Mouse (Mus musculus) midbrain, embryonic 13.5 days (tissue): ENCODE data around the gene Cideb. TPM values are rescaled to one million over a fixed set of nuclear protein-coding genes. Genes with fewer than 3 reads are reported as not detected.
"Not testable (repeated sequence)": the region's sequence is repeated elsewhere in the genome, so short reads cannot be mapped to it uniquely, and the experiment has no call there.

Source experiments
- ATAC-seq: fragments of 200-750 bp; cut with Nextera tagmentation; 2 replicates; pipeline ENCODE4 v1.8.0; 2017; ENCODE audit warnings: mild to moderate bottlenecking, moderate TSS enrichment, moderate library complexity
- H3K27ac ChIP-seq: fragments of 300-500 bp; sonication (generic); 2 replicates; pipeline ENCODE4 v1.5.1; 2015; ENCODE audit warnings: inconsistent platforms, mild to moderate bottlenecking, moderate library complexity
- H3K27me3 ChIP-seq: fragments of 300-500 bp; sonication (generic); 2 replicates; pipeline ENCODE4 v1.6.1; 2015; ENCODE audit warnings: mild to moderate bottlenecking, inconsistent platforms
- H3K36me3 ChIP-seq: fragments of 300-500 bp; sonication (generic); 2 replicates; pipeline ENCODE4 v1.6.1; 2015; ENCODE audit warnings: mild to moderate bottlenecking, inconsistent platforms
- H3K4me1 ChIP-seq: fragments of 300-500 bp; sonication (generic); replicated peaks from 2 replicates; pipeline ENCODE4 v1.6.1; 2015; ENCODE audit warnings: inconsistent platforms
- H3K4me2 ChIP-seq: fragments of 300-500 bp; sonication (generic); replicated peaks from 2 replicates; pipeline ENCODE4 v1.6.1; 2015; ENCODE audit warnings: moderate library complexity, mild to moderate bottlenecking, inconsistent platforms
- H3K4me3 ChIP-seq: fragments of 300-500 bp; sonication (generic); replicated peaks from 2 replicates; pipeline ENCODE4 v1.5.1; 2015; ENCODE audit warnings: mild to moderate bottlenecking, inconsistent platforms
- H3K9ac ChIP-seq: fragments of 300-500 bp; sonication (generic); replicated peaks from 2 replicates; pipeline ENCODE4 v1.6.1; 2015; ENCODE audit warnings: mild to moderate bottlenecking, inconsistent platforms
- H3K9me3 ChIP-seq: fragments of 300-500 bp; sonication (generic); 2 replicates; pipeline ENCODE4 v1.6.1; 2016; ENCODE audit warnings: mild to moderate bottlenecking, inconsistent platforms
- WGBS: fragments of 180-500 bp; shearing (Covaris S2); methylation state at CpG from one replicate; pipeline ENCODE4 v1.1.7; 2015; 5-methylcytosine and 5-hydroxymethylcytosine counted together
- polyA plus RNA-seq: library from polyadenylated mRNA; unstranded; fragments of >200 nt; fragmentation: Nextera tagmentation; extraction: Ambion mirVana; gene quantifications from 2 replicates; pipeline ENCODE4 v1.2.1, GENCODE M21; 2015

The Cideb gene
- polyA plus RNA-seq, 1 experiment from 2014 or later = 0.19 TPM

DNA sequence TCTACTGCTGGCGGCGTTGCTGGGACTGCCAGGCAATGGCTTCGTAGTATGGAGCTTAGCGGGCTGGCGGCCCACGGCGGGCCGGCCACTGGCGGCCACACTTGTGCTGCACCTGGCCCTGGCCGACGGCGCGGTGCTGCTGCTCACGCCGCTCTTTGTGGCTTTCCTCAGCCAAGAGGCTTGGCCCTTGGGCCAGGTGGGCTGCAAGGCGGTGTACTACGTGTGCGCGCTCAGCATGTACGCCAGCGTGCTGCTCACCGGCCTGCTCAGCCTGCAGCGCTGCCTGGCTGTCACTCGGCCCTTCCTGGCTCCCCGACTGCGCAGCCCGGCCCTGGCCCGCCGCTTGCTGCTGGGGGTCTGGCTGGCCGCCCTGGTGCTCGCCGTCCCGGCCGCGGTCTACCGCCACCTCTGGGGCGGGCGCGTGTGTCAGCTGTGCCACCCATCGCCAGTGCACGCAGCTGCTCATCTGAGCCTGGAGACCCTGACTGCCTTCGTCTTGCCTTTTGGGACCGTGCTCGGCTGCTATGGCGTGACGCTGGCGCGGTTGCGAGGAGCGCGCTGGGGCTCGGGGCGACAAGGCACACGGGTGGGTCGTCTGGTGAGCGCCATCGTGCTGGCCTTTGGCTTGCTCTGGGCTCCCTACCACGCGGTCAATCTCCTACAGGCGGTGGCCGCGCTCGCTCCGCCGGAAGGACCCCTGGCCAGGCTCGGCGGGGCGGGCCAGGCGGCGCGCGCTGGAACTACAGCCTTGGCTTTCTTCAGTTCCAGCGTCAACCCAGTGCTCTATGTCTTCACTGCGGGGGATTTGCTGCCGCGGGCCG is 4.0 kb upstream of the Cideb start:
- peak; percentile 80 for ATAC-seq
- peak overlapping the region; percentile 56; the same call in 1 of the 2 replicates for H3K27ac ChIP-seq
- H3K4me1 ChIP-seq = peaks cover 16% of the 10 kb centered on the region
- H3K4me2 ChIP-seq = peak overlapping the region; percentile 88
- peaks cover 64% of the 10 kb centered on the region for H3K27me3 ChIP-seq
- under 1% methylated on average over 77 of the region's 77 CpGs for WGBS
- H3K9me3 ChIP-seq = no peaks in the 10 kb centered on the region
- no peaks in the 10 kb centered on the region for H3K36me3 ChIP-seq
- H3K4me3 ChIP-seq = peak overlapping the region; percentile 51
- peak overlapping the region; percentile 82 for H3K9ac ChIP-seq

- peak within 1 kb of the TSS; percentile 88 for H3K4me2 ChIP-seq
- peak within 1 kb of the TSS; percentile 56; the same call in 1 of the 2 replicates for H3K27ac ChIP-seq
- WGBS = 70% methylated on average over 6 of the region's 6 CpGs
- peaks cover 5% of the 10 kb centered on the region for H3K36me3 ChIP-seq
- peaks cover 16% of the 10 kb centered on the region for H3K4me1 ChIP-seq
- H3K27me3 ChIP-seq = peaks cover 55% of the 10 kb centered on the region
- H3K4me3 ChIP-seq = peak within 1 kb of the TSS; percentile 51
- peak within 1 kb of the TSS; percentile 82 for H3K9ac ChIP-seq
- ATAC-seq = no peak
- no peaks in the 10 kb centered on the region for H3K9me3 ChIP-seq
These were observed 2.9 kb upstream of the Cideb start, which contains the start of gene Ltb4r2 for GRCm38 (mm10) chr14:55761163-55761562. Ltb4r2 (plus strand) TSS chr14:55761428.

- peak; percentile 7; the same call in 1 of the 2 replicates for ATAC-seq
- WGBS = 0% methylated on average over 6 of the region's 6 CpGs
- Histone ChIP-seq H3K4me1 (peaks cover 16% of the 10 kb centered on the region), H3K36me3 (peaks cover 15% of the 10 kb centered on the region), H3K4me2 (peak overlapping the region; percentile 10), H3K27me3 (peaks cover 45% of the 10 kb centered on the region)
- not testable (repeated sequence) for H3K4me3 ChIP-seq, H3K27ac ChIP-seq, H3K9me3 ChIP-seq, H3K9ac ChIP-seq
These were observed 1.9 kb upstream of the Cideb start for GRCm38 (mm10) chr14:55760156-55760555.

DNA sequence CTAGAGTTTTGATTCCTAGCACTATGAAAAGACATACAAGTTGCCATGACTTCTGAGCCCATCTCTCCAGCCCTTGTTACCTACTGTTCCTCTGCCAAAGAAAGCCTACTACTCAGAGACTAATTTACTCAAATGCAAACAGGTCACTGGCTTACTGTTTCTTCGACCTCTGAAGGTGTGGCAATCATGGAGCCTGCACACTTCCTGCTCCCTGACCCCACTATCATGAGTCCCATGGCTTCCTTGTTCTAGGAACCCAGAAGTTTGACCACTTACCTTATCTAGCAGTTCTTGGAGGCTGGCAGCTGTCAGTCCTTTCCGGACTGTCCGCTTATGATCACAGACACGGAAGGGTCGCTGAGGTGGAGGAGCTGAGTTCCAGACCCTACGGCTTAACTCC is 692 bp downstream of the Cideb start:
- 87% methylated on average over 6 of the region's 6 CpGs for WGBS
- no peak for ATAC-seq
- Histone ChIP-seq H3K9me3 (no peaks in the 10 kb centered on the region), H3K27me3 (peaks cover 19% of the 10 kb centered on the region), H3K9ac (no peak overlapping the region), H3K36me3 (peaks cover 41% of the 10 kb centered on the region), H3K4me1 (peaks cover 13% of the 10 kb centered on the region), H3K4me3 (no peak overlapping the region), H3K27ac (no peak overlapping the region), H3K4me2 (no peak overlapping the region)

GRCm38 (mm10) chr14:55747051-55747847 is 11.0 kb downstream of the Cideb start:
- H3K4me2 ChIP-seq = peak overlapping the region; percentile 95
- no peak for ATAC-seq
- WGBS = 89% methylated on average over 10 of the region's 10 CpGs
- no peaks in the 10 kb centered on the region for H3K27me3 ChIP-seq
- H3K9me3 ChIP-seq = no peaks in the 10 kb centered on the region
- peak overlapping the region; percentile 73 for H3K4me3 ChIP-seq
- H3K4me1 ChIP-seq = peaks cover 36% of the 10 kb centered on the region
- H3K9ac ChIP-seq = peak overlapping the region; percentile 36
- H3K36me3 ChIP-seq = peaks cover 34% of the 10 kb centered on the region
- no peak overlapping the region for H3K27ac ChIP-seq

DNA sequence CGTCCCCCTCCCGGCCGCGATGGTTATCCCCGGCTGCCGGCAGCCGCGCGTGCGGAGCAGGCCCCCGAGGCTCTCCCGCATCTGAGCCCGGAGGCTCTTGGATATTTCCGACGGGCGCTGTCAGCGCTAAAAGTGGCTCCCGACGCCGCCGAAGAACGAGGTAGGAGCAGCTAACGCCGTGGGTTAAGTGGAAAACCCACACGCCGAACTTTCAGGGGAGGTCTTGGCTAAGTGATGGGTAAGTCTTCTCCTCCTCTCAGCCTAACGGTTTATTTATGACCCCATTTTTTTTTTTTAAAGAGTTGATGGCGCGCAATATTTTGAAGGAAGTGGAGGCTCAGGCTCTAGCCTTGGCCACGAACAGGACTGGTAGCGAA is 12.4 kb downstream of the Cideb start:
- WGBS = under 1% methylated on average over 31 of the region's 31 CpGs
- Histone ChIP-seq H3K36me3 (peaks cover 23% of the 10 kb centered on the region), H3K27ac (no peak overlapping the region), H3K9ac (peak overlapping the region; percentile 76), H3K27me3 (no peaks in the 10 kb centered on the region), H3K9me3 (no peaks in the 10 kb centered on the region), H3K4me3 (peak overlapping the region; percentile 73), H3K4me2 (peak overlapping the region; percentile 95), H3K4me1 (peaks cover 36% of the 10 kb centered on the region)
- no peak for ATAC-seq

DNA sequence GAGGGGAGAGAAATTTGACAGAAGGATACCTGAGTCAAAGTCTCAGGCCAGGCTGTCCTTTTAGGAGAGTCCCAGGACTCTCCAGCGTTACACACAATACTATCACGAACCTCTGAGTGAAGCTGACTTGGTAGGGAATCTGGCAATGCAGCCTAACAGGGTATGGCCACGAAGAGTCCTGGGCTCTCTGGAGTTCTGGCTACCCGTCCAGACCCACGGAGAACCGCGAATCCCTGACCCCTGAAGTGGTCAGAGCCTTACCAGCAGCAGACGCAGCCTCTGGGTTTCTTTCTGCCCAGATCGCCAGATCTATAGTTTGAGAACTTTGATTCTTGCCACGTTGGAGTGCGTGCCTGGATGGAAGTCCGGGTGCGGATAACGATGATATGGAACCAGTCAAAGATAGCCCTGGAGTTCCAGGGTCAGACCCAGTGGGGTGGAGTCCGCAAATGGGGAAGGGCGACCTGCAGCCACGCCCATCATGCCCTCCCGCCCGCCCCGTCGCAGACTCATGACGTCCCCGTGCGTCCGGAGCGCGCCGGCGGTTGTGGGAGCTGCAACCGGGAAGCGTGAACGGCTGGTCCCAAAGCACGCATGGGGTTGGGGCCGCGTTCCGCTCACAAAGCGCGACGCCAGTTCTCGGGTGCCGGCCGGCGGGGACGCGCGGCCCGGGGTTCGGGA is 12.9 kb downstream of the Cideb start, which contains the start of the genes Dhrs1 and Nop9:
Dhrs1 (minus strand) TSS at position 511 of the 681 bp plus-strand sequence.
Nop9 (plus strand) TSS at position 514 of the 681 bp plus-strand sequence.
- Histone ChIP-seq H3K27ac (no peak within 1 kb of the TSS), H3K27me3 (no peaks in the 10 kb centered on the region), H3K4me3 (peak within 1 kb of the TSS; percentile 73), H3K9ac (peak within 1 kb of the TSS; percentile 76), H3K4me1 (peaks cover 36% of the 10 kb centered on the region), H3K9me3 (no peaks in the 10 kb centered on the region), H3K4me2 (peak within 1 kb of the TSS; percentile 95), H3K36me3 (peaks cover 23% of the 10 kb centered on the region)
- ATAC-seq = peak; percentile 80
- 3% methylated on average over 42 of the region's 48 CpGs for WGBS

- no peak overlapping the region; the same call in 1 of the 2 replicates for H3K9ac ChIP-seq
- no peak overlapping the region for H3K4me3 ChIP-seq
- peaks cover 36% of the 10 kb centered on the region for H3K4me1 ChIP-seq
- ATAC-seq = peak; percentile 74
- H3K27me3 ChIP-seq = no peaks in the 10 kb centered on the region
- peak overlapping the region; percentile 24 for H3K4me2 ChIP-seq
- peaks cover 27% of the 10 kb centered on the region for H3K36me3 ChIP-seq
- H3K27ac ChIP-seq = no peak overlapping the region
- H3K9me3 ChIP-seq = no peaks in the 10 kb centered on the region
- WGBS = 26% methylated on average over 10 of the region's 10 CpGs
These were observed 14.5 kb downstream of the Cideb start for GRCm38 (mm10) chr14:55743711-55744110.

DNA sequence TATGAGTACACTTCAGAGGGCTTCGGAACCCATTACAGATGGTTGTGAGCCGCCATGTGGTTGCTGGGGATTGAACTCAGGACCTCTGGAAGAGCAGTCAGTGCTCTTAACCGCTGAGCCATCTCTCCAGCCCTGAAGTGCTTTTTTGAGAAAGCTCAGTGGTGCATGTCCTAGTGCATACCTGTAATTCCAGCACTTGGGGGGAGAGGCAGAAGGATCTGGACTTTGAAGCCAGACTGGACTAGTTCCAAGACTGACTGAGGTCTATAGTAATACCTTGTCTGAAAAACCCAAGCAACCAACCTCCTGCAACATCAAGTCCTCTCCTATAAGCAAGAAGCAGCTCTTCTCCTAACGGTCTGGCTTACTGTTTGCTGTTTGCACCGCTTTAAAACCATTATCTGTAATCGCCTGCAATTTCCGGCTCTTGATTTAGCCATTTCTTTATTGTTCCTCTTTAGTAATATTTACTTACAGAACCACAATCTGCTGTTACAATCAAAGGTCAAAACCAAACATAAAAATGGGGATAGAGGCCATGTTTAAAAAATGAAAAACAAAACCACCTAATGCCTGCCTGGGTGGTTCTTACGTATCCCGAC is 21.1 kb downstream of the Cideb start:
- Histone ChIP-seq H3K9me3 (no peaks in the 10 kb centered on the region), H3K36me3 (peaks cover 30% of the 10 kb centered on the region), H3K27ac (no peak overlapping the region), H3K4me3 (no peak overlapping the region), H3K4me1 (no peaks in the 10 kb centered on the region), H3K4me2 (no peak overlapping the region), H3K27me3 (no peaks in the 10 kb centered on the region), H3K9ac (no peak overlapping the region)
- WGBS = 88% methylated on average over 9 of the region's 9 CpGs
- ATAC-seq = no peak

DNA sequence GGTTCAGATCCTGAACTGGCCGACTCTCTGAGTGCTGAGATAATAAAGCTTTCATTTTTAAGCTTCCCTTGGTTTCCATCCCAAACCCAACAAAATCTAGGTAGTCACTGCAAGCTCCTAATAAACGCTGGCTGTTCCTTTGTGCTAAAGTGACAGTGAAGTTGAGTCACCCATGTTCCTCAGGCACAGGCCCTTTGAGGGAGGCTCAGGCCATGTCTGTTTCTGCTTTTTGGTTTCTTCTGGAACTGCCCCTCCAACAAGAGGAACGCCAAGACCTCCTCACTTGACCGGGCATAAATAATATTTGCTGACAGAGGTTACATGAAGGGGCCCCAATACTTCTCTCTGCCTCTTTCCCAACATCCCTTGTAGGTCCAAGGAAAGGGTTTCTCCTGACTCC is 22.5 kb downstream of the Cideb start:
- 83% methylated on average over 4 of the region's 4 CpGs for WGBS
- Histone ChIP-seq H3K4me1 (no peaks in the 10 kb centered on the region), H3K4me2 (no peak overlapping the region), H3K4me3 (no peak overlapping the region), H3K9ac (no peak overlapping the region), H3K9me3 (no peaks in the 10 kb centered on the region), H3K36me3 (peaks cover 26% of the 10 kb centered on the region), H3K27me3 (0 out of 2 replicates have a peak, but pooled peaks cover 3% of the 10 kb centered on the region), H3K27ac (no peak overlapping the region)
- ATAC-seq = no peak

DNA sequence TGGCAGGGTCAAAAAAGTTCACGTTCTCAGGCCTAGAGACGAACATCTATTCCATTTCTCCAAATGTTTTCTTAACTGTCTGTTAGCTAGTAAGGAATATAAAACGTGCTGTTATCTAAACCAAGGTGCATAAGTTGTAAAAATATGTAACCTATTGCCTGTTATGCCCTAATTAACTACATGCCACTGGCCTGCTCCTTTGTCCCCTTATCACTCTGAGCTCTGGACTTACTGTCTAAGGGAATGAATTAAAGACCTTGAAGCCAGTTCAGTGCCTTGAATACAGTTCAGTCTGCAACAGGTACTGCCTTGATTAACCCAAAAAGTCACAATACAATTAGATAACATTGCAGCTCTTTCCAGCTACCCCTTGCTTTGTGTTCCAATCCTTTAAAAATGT is 22.9 kb downstream of the Cideb start:
- 76% methylated on average over 3 of the region's 3 CpGs for WGBS
- Histone ChIP-seq H3K4me2 (no peak overlapping the region), H3K9ac (no peak overlapping the region), H3K9me3 (no peaks in the 10 kb centered on the region), H3K27ac (no peak overlapping the region), H3K4me3 (no peak overlapping the region), H3K27me3 (0 out of 2 replicates have a peak, but pooled peaks cover 3% of the 10 kb centered on the region), H3K36me3 (peaks cover 22% of the 10 kb centered on the region), H3K4me1 (no peaks in the 10 kb centered on the region)
- ATAC-seq = no peak
